Mouse (Mus musculus) liver, adult 2 months (tissue): ENCODE measurements around the gene Dtymk. TPM values are rescaled to one million over a fixed set of nuclear protein-coding genes. Genes with fewer than 3 reads are reported as not detected.

ENCODE experiments used
- DNase-seq: peaks from one replicate; pipeline ENCODE4 v3.0.0-alpha.2; 2011; ENCODE audit warnings: low read depth, low spot score; ENCODE audit errors: extremely low read depth
- H3K27ac ChIP-seq: fragments of 200-500 bp; replicated peaks from 2 replicates; pipeline ENCODE4 v1.5.1; 2012; ENCODE audit warnings: low read depth, mild to moderate bottlenecking, control low read depth, inconsistent platforms, low read length; ENCODE audit not compliant: insufficient read depth
- H3K27me3 ChIP-seq: fragments of 200-500 bp; 2 replicates; pipeline ENCODE4 v1.6.1; 2012; ENCODE audit warnings: mild to moderate bottlenecking, moderate library complexity, low read length, inconsistent platforms; ENCODE audit not compliant: control insufficient read depth, insufficient read depth
- H3K36me3 ChIP-seq: fragments of 200-500 bp; 2 replicates; pipeline ENCODE4 v1.6.1; 2012; ENCODE audit warnings: low read length, inconsistent platforms; ENCODE audit not compliant: control insufficient read depth, insufficient read depth
- H3K4me1 ChIP-seq: fragments of 200-500 bp; 2 replicates; pipeline ENCODE4 v1.6.1; 2011; ENCODE audit warnings: low read length; ENCODE audit not compliant: control insufficient read depth, insufficient read depth
- H3K4me3 ChIP-seq: fragments of 200-500 bp; 2 replicates; pipeline ENCODE4 v1.5.1; 2011; ENCODE audit warnings: low read depth, mild to moderate bottlenecking, control low read depth, low read length, moderate library complexity; ENCODE audit not compliant: insufficient read depth
- H3K79me2 ChIP-seq: fragments of 200-500 bp; 2 replicates; pipeline ENCODE4 v1.6.1; 2012; ENCODE audit warnings: inconsistent platforms, mild to moderate bottlenecking, low read length, moderate library complexity; ENCODE audit not compliant: control insufficient read depth, insufficient read depth
- H3K9ac ChIP-seq: fragments of 200-500 bp; 2 replicates; pipeline ENCODE4 v1.6.1; 2012; ENCODE audit warnings: low read depth, mild to moderate bottlenecking, control low read depth, inconsistent platforms, low read length
- CTCF ChIP-seq: fragments of 200-500 bp; IDR thresholded peaks from 2 replicates; pipeline ENCODE4 v1.5.1; 2011; ENCODE audit warnings: low read depth, low read length, control low read depth
- POLR2A ChIP-seq: fragments of 200-500 bp; IDR thresholded peaks from 2 replicates; pipeline ENCODE4 v1.6.1; 2011; ENCODE audit warnings: low read length, control low read depth; ENCODE audit not compliant: insufficient read depth; ENCODE audit errors: extremely low read depth
- WGBS: fragments of 180-500 bp; shearing (Covaris S2); methylation state at CpG from one replicate; pipeline ENCODE4 v1.1.7; 2018; 5-methylcytosine and 5-hydroxymethylcytosine counted together
- polyA plus RNA-seq: library from polyadenylated mRNA; depleted of rRNA; stranded (reverse); fragments of >200 nt; gene quantifications from 2 replicates; pipeline ENCODE4 v1.2.3, GENCODE M21; 2012; rRNA removed
- total RNA-seq: library from RNA; depleted of rRNA; stranded (reverse); fragments of >200 nt; gene quantifications from 2 replicates; pipeline ENCODE4 v1.2.3, GENCODE M21; 2014; rRNA removed

Gene Dtymk
- total and polyA plus RNA-seq, 2 experiments, result 27.7 to 28.4 TPM

DNA sequence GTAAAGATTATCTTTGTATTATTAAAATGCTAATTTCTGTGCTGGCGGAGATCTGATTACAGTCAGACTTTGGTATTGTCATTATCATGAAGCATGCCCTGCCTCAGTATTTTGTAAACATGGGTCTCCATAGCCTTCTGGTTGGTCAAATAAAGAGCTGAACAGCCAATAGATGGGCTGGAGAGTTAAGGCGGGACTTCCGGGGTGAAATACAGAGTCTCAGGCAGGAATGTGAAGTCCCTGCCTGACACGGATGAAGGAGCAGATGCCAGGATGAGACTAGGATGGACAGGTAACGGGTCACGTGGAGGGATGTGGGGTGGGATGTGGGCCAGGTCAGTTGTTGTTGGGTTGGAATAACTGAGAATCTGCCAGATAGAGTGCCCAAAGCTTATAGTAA is 50.4 kb downstream of the Dtymk start, which contains the start of gene Atg4b:
Gene Atg4b (plus strand): TSS at position 211 of the 400 bp plus-strand sequence.
- Histone ChIP-seq H3K9ac (no peak within 1 kb of the TSS), H3K4me1 (peaks cover 12% of the 10 kb centered on the region), H3K79me2 (peaks cover 13% of the 10 kb centered on the region), H3K27ac (no peak within 1 kb of the TSS), H3K36me3 (no peaks in the 10 kb centered on the region), H3K4me3 (no peak within 1 kb of the TSS), H3K27me3 (no peaks in the 10 kb centered on the region)
- no peak for TF ChIP-seq CTCF
- no peak for TF ChIP-seq POLR2A
- DNase-seq, result no peak
- WGBS, result 91% methylated on average over 6 of the region's 6 CpGs

DNA sequence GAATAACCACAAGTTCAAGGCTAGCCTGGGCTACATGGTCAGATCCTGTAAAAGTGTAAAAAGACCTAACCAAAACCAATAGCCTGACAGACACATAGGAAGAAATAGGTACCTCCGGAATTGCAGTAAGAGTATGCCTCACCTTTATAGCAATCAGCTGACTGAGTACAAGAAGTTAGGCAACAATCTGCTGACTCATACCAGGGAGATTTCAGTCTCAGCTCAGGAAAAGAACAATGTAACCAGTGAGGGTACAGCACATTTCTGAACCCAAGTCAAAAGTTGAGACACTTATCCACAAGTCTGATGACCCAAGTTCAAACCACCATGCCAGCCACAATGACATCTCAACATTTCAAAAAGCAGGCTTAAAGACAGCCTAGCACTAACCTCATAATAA is 53.2 kb downstream of the Dtymk start:
- no peak overlapping the region for H3K27ac ChIP-seq
- peaks cover 12% of the 10 kb centered on the region; the same call in 1 of the 2 replicates for H3K79me2 ChIP-seq
- H3K4me1 ChIP-seq, result peaks cover 14% of the 10 kb centered on the region
- TF ChIP-seq POLR2A (no peak), CTCF (no peak)
- no peak overlapping the region for H3K4me3 ChIP-seq
- no peaks in the 10 kb centered on the region for H3K36me3 ChIP-seq
- no peaks in the 10 kb centered on the region for H3K27me3 ChIP-seq
- 80% methylated on average over 1 of the region's 1 CpGs for WGBS
- peak; percentile 43 for DNase-seq
- no peak overlapping the region for H3K9ac ChIP-seq

DNA sequence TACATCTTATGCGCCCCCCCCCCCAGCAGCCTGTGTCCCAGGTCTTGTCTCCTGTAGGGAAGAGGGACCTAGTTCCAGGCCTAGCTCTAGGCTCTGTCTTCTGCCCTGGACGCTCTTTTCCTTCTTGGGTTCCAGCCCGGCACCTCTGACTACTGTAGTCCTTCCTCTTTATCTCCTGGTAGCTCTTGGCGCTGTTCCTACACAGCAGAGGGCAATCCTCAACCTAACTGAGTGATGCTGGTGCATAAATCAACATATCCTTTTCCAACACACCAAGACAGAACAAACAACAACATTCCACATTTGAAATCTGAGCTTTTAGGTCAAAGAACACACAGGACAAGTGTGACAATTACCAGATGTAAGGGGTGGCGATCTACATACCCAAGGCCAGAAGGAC is 55.6 kb downstream of the Dtymk start:
- DNase-seq, result peak; percentile 82
- peaks cover 17% of the 10 kb centered on the region for H3K79me2 ChIP-seq
- no peak overlapping the region for H3K4me3 ChIP-seq
- no peaks in the 10 kb centered on the region for H3K36me3 ChIP-seq
- no peak for TF ChIP-seq CTCF
- no peak for TF ChIP-seq POLR2A
- no peak overlapping the region; the same call in 1 of the 2 replicates for H3K27ac ChIP-seq
- WGBS, result 28% methylated on average over 5 of the region's 5 CpGs
- H3K9ac ChIP-seq, result no peak overlapping the region
- peaks cover 13% of the 10 kb centered on the region for H3K4me1 ChIP-seq
- no peaks in the 10 kb centered on the region for H3K27me3 ChIP-seq

DNA sequence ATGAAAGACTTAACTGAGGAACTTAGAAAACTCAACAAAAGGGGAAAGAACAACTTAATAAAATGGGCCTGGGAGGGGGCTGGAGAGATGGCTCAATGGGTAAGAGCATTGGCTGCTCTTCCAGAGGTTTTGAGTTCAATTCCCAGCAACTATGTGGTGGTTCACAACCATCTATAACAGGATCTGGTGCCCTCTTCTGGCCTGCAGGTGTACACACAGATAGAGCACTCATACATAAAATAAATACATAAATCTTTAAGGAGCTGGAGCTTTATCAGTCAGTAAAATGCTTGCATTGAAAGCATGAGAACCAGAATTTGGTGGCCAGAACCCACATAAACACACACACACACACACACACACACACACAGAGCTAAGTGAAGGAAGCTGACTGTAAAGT is 58.8 kb downstream of the Dtymk start:
- no peak overlapping the region for H3K9ac ChIP-seq
- H3K27ac ChIP-seq, result no peak overlapping the region
- H3K79me2 ChIP-seq, result peaks cover 20% of the 10 kb centered on the region
- no peaks in the 10 kb centered on the region for H3K36me3 ChIP-seq
- DNase-seq, result no peak
- no peak overlapping the region for H3K4me3 ChIP-seq
- H3K4me1 ChIP-seq, result peaks cover 11% of the 10 kb centered on the region
- TF ChIP-seq CTCF, result no peak
- TF ChIP-seq POLR2A, result no peak
- no peaks in the 10 kb centered on the region for H3K27me3 ChIP-seq

Other genes with a start within 250 kb of the Dtymk start
- gene Stk25, start 143.3 kb downstream of the Dtymk start, total RNA-seq, result 22.0 and 31.7 TPM in 2 replicates
- 33.9 and 41.4 TPM in 2 replicates for gene Stk25, start 143.3 kb downstream of the Dtymk start, polyA plus RNA-seq
- 7.3 and 8.9 TPM in 2 replicates for gene Bok, start 116.3 kb downstream of the Dtymk start, total RNA-seq
- gene Bok, start 116.3 kb downstream of the Dtymk start, polyA plus RNA-seq, result 11.5 and 15.9 TPM in 2 replicates
- gene Atg4b, start 50.4 kb downstream of the Dtymk start, total RNA-seq, result 18.7 and 20.0 TPM in 2 replicates
- 27.8 and 29.1 TPM in 2 replicates for gene Atg4b, start 50.4 kb downstream of the Dtymk start, polyA plus RNA-seq
- 10.0 and 13.6 TPM in 2 replicates for gene Thap4, start 47.1 kb downstream of the Dtymk start, total RNA-seq
- 17.5 TPM in 2 replicates for gene Thap4, start 47.1 kb downstream of the Dtymk start, polyA plus RNA-seq
- 4.4 and 5.5 TPM in 2 replicates for gene Ing5, start 2.0 kb upstream of the Dtymk start, total RNA-seq
- gene Ing5, start 2.0 kb upstream of the Dtymk start, polyA plus RNA-seq, result 2.2 and 2.7 TPM in 2 replicates
- 23.4 and 24.8 TPM in 2 replicates for gene D2hgdh, start 23.0 kb upstream of the Dtymk start, total RNA-seq
- gene D2hgdh, start 23.0 kb upstream of the Dtymk start, polyA plus RNA-seq, result 26.1 and 27.8 TPM in 2 replicates
- gene Gal3st2, start 59.4 kb upstream of the Dtymk start, total RNA-seq, result 0.37 TPM in 1 of 2 replicates, not detected in the other
- gene Gal3st2, start 59.4 kb upstream of the Dtymk start, polyA plus RNA-seq, result not detected in 2 replicates
- gene Gal3st2b, start 116.4 kb upstream of the Dtymk start, total RNA-seq, result not detected in 2 replicates
- not detected in 2 replicates for gene Gal3st2b, start 116.4 kb upstream of the Dtymk start, polyA plus RNA-seq
- not detected in 2 replicates for gene Gal3st2c, start 188.6 kb upstream of the Dtymk start, total RNA-seq
- gene Gal3st2c, start 188.6 kb upstream of the Dtymk start, polyA plus RNA-seq, result not detected in 2 replicates
- gene Neu4, start 218.5 kb upstream of the Dtymk start, total RNA-seq, result not detected in 2 replicates
- gene Neu4, start 218.5 kb upstream of the Dtymk start, polyA plus RNA-seq, result not detected in 2 replicates